Mouse (Mus musculus): ENCODE measurements around the gene Arhgap35.

Gene Arhgap35

DNA sequence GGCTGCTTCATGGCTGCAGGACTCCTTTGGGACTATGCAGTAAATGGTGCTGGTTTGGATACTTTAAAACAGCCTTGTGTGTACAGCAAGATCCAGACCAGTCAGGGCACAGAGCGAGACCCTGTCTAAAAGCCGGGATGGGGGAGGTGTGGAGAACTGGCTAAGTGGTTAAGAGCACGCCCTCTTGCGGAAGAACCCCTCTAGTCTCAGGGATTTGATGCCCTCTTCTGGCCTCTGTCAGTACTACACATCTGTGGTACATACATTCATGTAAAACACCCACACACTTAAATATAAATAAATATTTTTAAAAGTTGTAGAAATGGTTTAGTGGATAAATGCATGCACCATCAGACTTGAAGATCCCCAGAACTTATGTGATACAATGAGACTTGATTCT lies 148.2 kb downstream of the Arhgap35 start:
- ATAC-seq (ENCODE audit: low TSS enrichment), result no peak

DNA sequence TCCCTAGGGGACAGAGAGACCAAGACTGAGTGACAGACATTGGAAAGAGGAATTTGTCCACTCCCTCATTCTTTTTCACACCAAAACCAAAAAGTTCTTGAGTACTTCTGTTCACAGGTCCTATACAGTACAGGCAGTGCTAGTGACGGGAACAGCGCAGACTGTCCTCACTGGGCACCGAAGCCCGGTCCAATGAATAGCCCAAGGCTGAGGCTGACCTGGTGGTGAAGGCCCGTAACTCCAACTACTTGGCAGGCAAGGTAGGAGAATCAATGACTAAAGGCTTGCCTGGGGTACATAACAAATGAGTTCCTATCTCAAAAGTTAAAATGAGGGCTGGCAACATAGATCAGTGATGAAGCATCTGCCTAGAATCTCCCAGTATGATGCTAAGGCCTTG lies 149.2 kb downstream of the Arhgap35 start:
- no peak for ATAC-seq (ENCODE audit: low TSS enrichment)

DNA sequence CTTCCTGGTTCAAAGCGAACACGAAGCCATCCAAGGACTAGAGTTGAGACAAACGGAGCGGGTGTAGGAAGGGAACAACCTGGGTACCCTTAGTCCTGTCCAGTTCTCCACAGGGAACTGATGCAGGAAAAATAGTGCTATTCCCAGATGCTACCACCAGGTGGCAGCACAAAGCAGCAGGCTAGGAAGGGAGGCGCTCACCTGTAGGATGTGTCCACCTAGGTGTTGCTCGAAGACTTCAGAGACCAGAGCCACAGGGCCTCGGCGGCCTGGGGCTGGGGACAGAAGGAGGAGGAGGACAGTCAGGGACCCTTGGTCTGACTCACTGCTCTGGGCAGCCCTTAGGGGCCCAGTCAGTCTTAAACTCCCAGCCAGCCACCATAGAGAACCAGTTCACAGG lies 149.6 kb downstream of the Arhgap35 start:
- peak; percentile 62; the same call in 1 of the 2 replicates for ATAC-seq (ENCODE audit: low TSS enrichment)

DNA sequence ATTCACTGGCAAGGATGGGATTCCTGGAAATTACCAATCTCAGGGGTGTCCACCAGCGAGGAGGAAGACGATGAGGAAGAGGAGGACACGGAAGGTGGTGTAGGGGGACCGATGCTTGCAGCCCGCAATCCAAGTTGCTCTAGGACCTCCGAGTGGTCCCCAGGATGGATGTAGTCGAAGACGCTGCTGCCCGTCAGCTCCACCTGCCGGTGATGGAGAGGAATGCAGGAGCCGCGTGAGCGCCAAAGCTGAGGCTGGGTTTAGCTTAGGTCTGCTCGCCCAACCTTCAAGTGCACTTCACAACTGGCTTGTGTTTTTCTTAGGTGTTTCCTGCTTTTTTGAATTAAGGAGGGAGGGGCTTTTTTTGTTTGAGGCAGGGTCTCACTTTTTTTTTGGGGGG lies 151.6 kb downstream of the Arhgap35 start:
- ATAC-seq (ENCODE audit: low TSS enrichment), result 0 out of 2 replicates have a peak, but pooled peaks have one; percentile 45

DNA sequence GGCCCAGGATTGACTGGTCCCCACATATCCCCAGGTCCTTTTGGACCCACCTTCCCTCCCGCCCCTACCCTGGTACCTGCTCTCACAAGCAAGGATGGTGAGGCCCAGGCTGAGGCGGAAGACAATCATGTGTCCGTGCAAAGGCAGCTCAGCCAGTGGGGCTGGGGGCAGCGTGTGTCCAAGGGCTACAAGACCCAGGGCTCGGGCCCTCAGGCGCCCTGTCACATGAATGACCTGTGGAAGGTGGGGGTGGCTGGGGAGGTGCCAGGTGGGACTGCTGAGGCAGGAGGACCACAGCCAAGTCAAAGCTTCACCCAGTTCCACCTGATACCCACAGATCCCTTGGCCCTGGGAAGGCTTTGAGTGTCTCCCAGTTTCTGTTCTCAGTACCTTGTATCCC lies 153.1 kb downstream of the Arhgap35 start:
- ATAC-seq (ENCODE audit: low TSS enrichment), result no peak

- ATAC-seq (ENCODE audit: low TSS enrichment), result no peak
Observed at GRCm38 (mm10) chr7:16461151-16461550, 153.6 kb downstream of the Arhgap35 start.

GRCm38 (mm10) chr7:16460566-16460965 lies 154.2 kb downstream of the Arhgap35 start:
- no peak for ATAC-seq (ENCODE audit: low TSS enrichment)

GRCm38 (mm10) chr7:16456289-16456688 lies 158.5 kb downstream of the Arhgap35 start:
- ATAC-seq (ENCODE audit: low TSS enrichment), result no peak

- no peak for ATAC-seq (ENCODE audit: low TSS enrichment)
Observed at GRCm38 (mm10) chr7:16455016-16455415, 159.8 kb downstream of the Arhgap35 start.

DNA sequence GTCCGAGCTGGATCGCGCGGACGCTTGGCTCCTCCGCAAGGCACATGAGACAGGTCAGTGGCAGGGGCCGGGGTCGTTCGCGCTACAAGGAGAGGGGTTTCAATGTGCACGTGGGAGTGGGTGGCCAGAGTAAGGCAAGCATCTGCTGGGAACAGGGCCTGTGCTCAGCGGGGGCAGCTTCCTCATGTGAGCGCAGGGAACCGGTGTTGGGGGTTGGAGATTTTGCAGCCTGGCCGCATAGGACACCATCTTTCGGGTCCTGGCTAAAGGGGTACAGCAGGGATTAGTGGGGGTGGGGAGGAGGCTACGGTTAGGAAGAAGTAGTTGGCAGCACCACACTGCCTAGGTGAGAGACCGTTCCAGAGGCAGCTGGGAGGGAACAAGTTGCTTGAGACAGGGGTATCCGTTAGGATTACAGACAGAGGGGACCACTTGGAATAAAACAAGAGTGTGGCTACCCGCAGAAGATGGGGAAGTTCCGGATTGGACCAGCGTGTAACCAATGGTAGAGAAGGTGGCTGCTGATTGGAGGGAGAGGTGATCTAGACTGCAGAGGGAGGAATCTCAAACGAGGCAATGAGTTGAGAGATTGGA lies 161.6 kb downstream of the Arhgap35 start:
- peak; percentile 93 for ATAC-seq (ENCODE audit: low TSS enrichment)

GRCm38 (mm10) chr7:16452587-16453073 lies 162.2 kb downstream of the Arhgap35 start, which contains the start of gene Tmem160:
Gene Tmem160, plus strand, starts transcription at chr7:16452779.
- peak; percentile 99 for ATAC-seq (ENCODE audit: low TSS enrichment)

DNA sequence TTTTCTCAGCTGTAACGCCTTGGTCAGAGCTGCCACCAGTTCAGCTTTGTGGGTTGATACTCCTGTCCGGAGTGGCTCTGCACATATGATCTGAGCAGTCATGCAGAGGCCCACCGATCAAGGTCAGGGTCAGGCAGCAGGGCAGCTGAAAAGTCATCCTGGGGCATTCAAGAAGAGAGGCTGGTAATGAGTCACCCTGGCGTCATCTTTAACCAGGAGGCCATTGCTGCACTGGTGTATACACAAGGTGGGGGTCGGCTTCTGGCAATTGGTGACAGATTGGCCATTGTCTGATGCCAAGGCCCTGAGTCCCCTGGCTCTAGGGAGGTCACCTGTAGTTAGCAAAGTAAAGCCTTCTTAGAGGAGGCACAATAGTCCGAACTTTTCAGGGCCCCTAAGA lies 163.1 kb downstream of the Arhgap35 start:
- no peak for ATAC-seq (ENCODE audit: low TSS enrichment)
